Comparison of ENCODE assay signal across 15 mouse cellular contexts in the genomic region with DNA sequence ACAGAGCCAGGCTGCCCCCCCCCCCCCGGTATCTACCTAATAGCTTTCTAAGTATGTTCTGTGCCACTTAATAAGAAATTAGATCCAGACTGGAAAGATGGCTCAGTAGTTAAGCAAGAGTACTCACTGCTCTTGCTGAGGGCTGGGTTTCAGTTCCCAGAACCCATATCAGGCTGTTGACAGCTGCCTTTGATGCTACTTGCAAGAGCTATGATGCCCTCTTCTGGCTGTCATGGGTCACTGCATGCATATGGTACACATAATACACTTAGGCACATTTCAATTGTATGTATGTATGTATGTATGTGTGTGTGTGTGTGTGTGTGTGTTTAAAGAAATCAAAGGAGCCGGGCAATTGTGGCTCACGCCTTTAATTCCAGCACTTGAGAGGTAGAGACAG. TPM values are rescaled to one million over a fixed set of nuclear protein-coding genes. Genes with fewer than 3 reads are reported as not detected.
A peak's percentile ranks its signal among the peaks of the same experiment; 100 is the strongest.
DNase-seq lines count a peak whose midpoint lies in the region; ATAC-seq and TF ChIP-seq lines count a peak whose summit lies in the region.
"Had no signal": no experiment of that assay in that cellular context is flagged by ENCODE, and none has a peak within 500 bp of the region (broad histone marks: within the 10 kb centered on the region; RNA-seq: fewer than 3 reads in every experiment).

No protein-coding gene starts in this region.

- WGBS in heart, embryonic 15.5 days = 81% methylated on average over 3 of the region's 3 CpGs
- WGBS in lung, postnatal 0 days = 63% methylated on average over 3 of the region's 3 CpGs
- WGBS in midbrain, embryonic 16.5 days = 93% methylated on average over 3 of the region's 3 CpGs

- no peak overlapping the region for H3K4me3 ChIP-seq in heart, embryonic 15.5 days
- H3K4me3 ChIP-seq in lung, postnatal 0 days (ENCODE audit: low read depth, low read length) = no peak overlapping the region
- H3K4me3 ChIP-seq in ES-Bruce4 (ENCODE audit: low read depth, low read length) = no peak overlapping the region
- H3K4me3 ChIP-seq in midbrain, embryonic 16.5 days (ENCODE audit: low read depth, low read length) = no peak overlapping the region
- H3K4me3 ChIP-seq: erythroblast, embryonic 14.5 days; midbrain, embryonic 15.5 days had no signal

- no peak for ATAC-seq in heart, embryonic 15.5 days (replicated peaks; ENCODE audit: insufficient number of reproducible peaks, insufficient read depth, low FRiP score, low read depth)
- ATAC-seq in lung, postnatal 0 days = no peak
- no peak for ATAC-seq in midbrain, embryonic 16.5 days
- ATAC-seq: inflammation-experienced regulatory T-cells, adult 6 months; midbrain, embryonic 15.5 days had no signal

- H3K36me3 ChIP-seq in heart, embryonic 15.5 days = no peaks in the 10 kb centered on the region
- H3K36me3 ChIP-seq in lung, postnatal 0 days (ENCODE audit: insufficient read depth, low read length) = no peaks in the 10 kb centered on the region
- no peaks in the 10 kb centered on the region for H3K36me3 ChIP-seq in ES-Bruce4 (ENCODE audit: control insufficient read depth, insufficient read depth, low read length, poor library complexity, severe bottlenecking)
- no peaks in the 10 kb centered on the region for H3K36me3 ChIP-seq in midbrain, embryonic 16.5 days (ENCODE audit: control insufficient read depth, insufficient read depth, low read length)
- H3K36me3 ChIP-seq: midbrain, embryonic 15.5 days had no signal

- no peak for DNase-seq in heart, adult 9 months (ENCODE audit: low spot score in 2 of 2)
- no peak for DNase-seq in lung, postnatal 0 days (ENCODE audit: low spot score)
- no peak for DNase-seq in lung, postnatal 36 days
- DNase-seq in induced T-regulatory cell, adult 2 months (ENCODE audit: low read depth) = peak; percentile 41
- no peak for DNase-seq in adrenal gland, adult 8-10 months
- DNase-seq: cerebellum, postnatal 36 days; heart, postnatal 14 days; lung, adult 2 months; right cerebral cortex, postnatal 4 days had no signal

- H3K27me3 ChIP-seq in heart, embryonic 15.5 days = no peaks in the 10 kb centered on the region
- H3K27me3 ChIP-seq in lung, postnatal 0 days (replicated peaks; ENCODE audit: insufficient read depth, low read length) = no peaks in the 10 kb centered on the region
- no peaks in the 10 kb centered on the region for H3K27me3 ChIP-seq in ES-Bruce4 (ENCODE audit: control insufficient read depth, insufficient read depth, low read length, poor library complexity, severe bottlenecking)
- H3K27me3 ChIP-seq in midbrain, embryonic 16.5 days (ENCODE audit: control insufficient read depth, insufficient read depth, low read depth, low read length) = no peaks in the 10 kb centered on the region
- H3K27me3 ChIP-seq: midbrain, embryonic 15.5 days had no signal

- peak overlapping the region; percentile 97; the same call in 1 of the 2 replicates for H3K27ac ChIP-seq in heart, embryonic 15.5 days
- H3K27ac ChIP-seq in lung, postnatal 0 days (ENCODE audit: low read length) = no peak overlapping the region
- no peak overlapping the region for H3K27ac ChIP-seq in ES-Bruce4 (ENCODE audit: insufficient read depth, low read length)
- H3K27ac ChIP-seq in midbrain, embryonic 16.5 days (ENCODE audit: low read length) = no peak overlapping the region
- H3K27ac ChIP-seq: midbrain, embryonic 15.5 days had no signal

- TF ChIP-seq CTCF in lung, postnatal 0 days (IDR thresholded peaks at IDR 0.05) = peak; percentile 62
- TF ChIP-seq CTCF in ES-Bruce4 (IDR thresholded peaks at IDR 0.05; ENCODE audit: low read depth, low read length) = peak; percentile 36

- no peak overlapping the region; the same call in 1 of the 2 replicates for H3K4me2 ChIP-seq in heart, embryonic 15.5 days
- H3K4me2 ChIP-seq in lung, postnatal 0 days (replicated peaks; ENCODE audit: low read depth, low read length) = no peak overlapping the region
- H3K4me2 ChIP-seq in midbrain, embryonic 16.5 days (ENCODE audit: low read length) = no peak overlapping the region
- H3K4me2 ChIP-seq: midbrain, embryonic 15.5 days had no signal

- no peaks in the 10 kb centered on the region for H3K9me3 ChIP-seq in heart, embryonic 15.5 days (replicated peaks)
- no peaks in the 10 kb centered on the region for H3K9me3 ChIP-seq in lung, postnatal 0 days (ENCODE audit: low read length)
- H3K9me3 ChIP-seq in ES-Bruce4 (replicated peaks; ENCODE audit: control insufficient read depth, insufficient read depth, low read length, poor library complexity, severe bottlenecking) = no peaks in the 10 kb centered on the region
- H3K9me3 ChIP-seq in midbrain, embryonic 16.5 days (replicated peaks; ENCODE audit: control insufficient read depth, low read length, poor library complexity, severe bottlenecking) = no peaks in the 10 kb centered on the region
- H3K9me3 ChIP-seq: midbrain, embryonic 15.5 days had no signal

- H3K9ac ChIP-seq in heart, embryonic 15.5 days = no peak overlapping the region
- no peak overlapping the region for H3K9ac ChIP-seq in lung, postnatal 0 days (replicated peaks; ENCODE audit: low read depth)
- H3K9ac ChIP-seq in ES-Bruce4 (ENCODE audit: low read depth, poor library complexity, severe bottlenecking) = no peak overlapping the region
- no peak overlapping the region for H3K9ac ChIP-seq in midbrain, embryonic 16.5 days (ENCODE audit: low read depth, low read length)
- H3K9ac ChIP-seq: midbrain, embryonic 15.5 days had no signal

- no peak for TF ChIP-seq EP300 in lung, postnatal 0 days (IDR thresholded peaks at IDR 0.05)
- no peak for TF ChIP-seq EP300 in ES-Bruce4 (IDR thresholded peaks at IDR 0.05; ENCODE audit: insufficient read depth, low read depth, low read length)

- TF ChIP-seq POLR2A in ES-Bruce4 (IDR thresholded peaks at IDR 0.05; ENCODE audit: insufficient read depth, low read length) = no peak

- peaks cover 64% of the 10 kb centered on the region for H3K4me1 ChIP-seq in heart, embryonic 15.5 days (replicated peaks)
- H3K4me1 ChIP-seq in lung, postnatal 0 days (ENCODE audit: insufficient read depth, low read depth, low read length) = no peaks in the 10 kb centered on the region
- H3K4me1 ChIP-seq in ES-Bruce4 (ENCODE audit: control insufficient read depth, insufficient read depth, low read length) = peaks cover 10% of the 10 kb centered on the region
- H3K4me1 ChIP-seq in midbrain, embryonic 16.5 days (ENCODE audit: control insufficient read depth, insufficient read depth, low read length) = no peaks in the 10 kb centered on the region

RNA-seq across cellular contexts. Expression of a gene that starts 12.1 kb away (rescaled TPM):
- 77.5 and 91.4 TPM in 2 replicates for polyA plus RNA-seq in heart, embryonic 15.5 days (2015; fragmentation: Nextera tagmentation; extraction: Ambion mirVana)
- 66.6 and 69.4 TPM in 2 replicates for polyA plus RNA-seq in lung, postnatal 0 days (2015; fragmentation: Nextera tagmentation; extraction: Ambion mirVana)
- 44.0 and 50.3 TPM in 2 replicates for polyA plus RNA-seq in ES-Bruce4 (2011; ENCODE audit: insufficient read depth, insufficient read length, low read depth, missing spikeins)
- 100 to 1,000 TPM; 155 to 215 (median 187) TPM for total RNA-seq in adrenal gland, adult 8-10 months (2022)
- polyA plus RNA-seq in midbrain, embryonic 16.5 days (2015; fragmentation: Nextera tagmentation; extraction: Ambion mirVana) = 118 TPM in 2 replicates
